8 mouse cellular contexts compared by ENCODE assay signal in the genomic region with DNA sequence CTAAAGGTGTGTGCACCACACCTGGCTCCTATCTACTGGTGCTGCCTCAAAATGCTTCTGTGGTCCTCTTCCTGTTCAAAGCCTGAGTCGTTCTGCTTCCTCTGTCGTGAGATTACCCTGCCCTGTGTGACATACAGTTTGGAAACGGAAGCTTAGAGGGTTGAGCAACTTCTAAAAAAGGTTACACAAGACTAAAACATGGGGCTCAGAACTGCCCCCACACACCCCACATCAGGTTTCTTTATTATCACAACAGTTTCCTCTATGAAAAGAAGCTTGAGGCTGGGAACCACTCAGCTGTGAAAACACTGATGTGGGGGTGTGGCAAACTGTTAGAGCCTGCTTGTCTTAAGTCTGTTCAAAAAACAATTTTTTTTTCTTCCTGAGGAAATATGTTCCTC. TPM values are rescaled to one million over a fixed set of nuclear protein-coding genes. Genes with fewer than 3 reads are reported as not detected.
DNase-seq lines count a peak whose midpoint lies in the region; ATAC-seq and TF ChIP-seq lines count a peak whose summit lies in the region.

No protein-coding gene starts in this region.

- H3K4me2 ChIP-seq in liver, embryonic 12.5 days = no peak overlapping the region

- DNase-seq in frontal cortex, adult 2 months (ENCODE audit: extremely low spot score in 1 of 2, low spot score in 1 of 2) = no peak
- DNase-seq in NIH3T3 (ENCODE audit: low read depth) = peak; percentile 30
- DNase-seq in cerebellum, adult 9-11 months = no peak
- DNase-seq in left cerebral cortex, adult 11 months (ENCODE audit: low spot score) = no peak
- DNase-seq in cerebellum, postnatal 14 days = no peak

- H3K9me3 ChIP-seq in liver, embryonic 12.5 days (replicated peaks) = no peaks in the 10 kb centered on the region

- H3K4me3 ChIP-seq in liver, embryonic 12.5 days = no peak overlapping the region
- H3K4me3 ChIP-seq in small intestine, adult 2 months (ENCODE audit: low read depth, low read length) = no peak overlapping the region

- H3K27ac ChIP-seq in liver, embryonic 12.5 days = no peak overlapping the region
- H3K27ac ChIP-seq in small intestine, adult 2 months (ENCODE audit: insufficient read depth, low read depth, low read length) = peak overlapping the region; percentile 83

- H3K4me1 ChIP-seq in liver, embryonic 12.5 days = peaks cover 17% of the 10 kb centered on the region
- peaks cover 6% of the 10 kb centered on the region; the same call in 1 of the 2 replicates for H3K4me1 ChIP-seq in small intestine, adult 2 months (ENCODE audit: control insufficient read depth, insufficient read depth, insufficient read length, low read length)

- no peaks in the 10 kb centered on the region for H3K36me3 ChIP-seq in liver, embryonic 12.5 days
- peaks cover 1% of the 10 kb centered on the region; the same call in 1 of the 2 replicates for H3K36me3 ChIP-seq in small intestine, adult 2 months (ENCODE audit: control insufficient read depth, insufficient read depth, low read length)

- TF ChIP-seq POLR2A in small intestine, adult 2 months (IDR thresholded peaks at IDR 0.05; ENCODE audit: low read depth, low read length) = no peak

- no peak overlapping the region for H3K9ac ChIP-seq in liver, embryonic 12.5 days

- ATAC-seq in frontal cortex, adult (ENCODE audit: low TSS enrichment) = peak; percentile 74
- ATAC-seq in liver, embryonic 12.5 days = peak; percentile 68

- no peak for TF ChIP-seq CTCF in small intestine, adult 2 months (IDR thresholded peaks at IDR 0.05; ENCODE audit: extremely low read depth, insufficient read length, insufficient replicate concordance, low read depth, low read length)

- no peaks in the 10 kb centered on the region for H3K27me3 ChIP-seq in liver, embryonic 12.5 days (replicated peaks)
- H3K27me3 ChIP-seq in small intestine, adult 2 months (ENCODE audit: control insufficient read depth, insufficient read depth, low read length) = no peaks in the 10 kb centered on the region

- WGBS in liver, embryonic 12.5 days (ENCODE audit: insufficient replicate concordance) = 6% methylated on average over 3 of the region's 3 CpGs
- 14% methylated on average over 3 of the region's 3 CpGs for WGBS in small intestine, adult 2 months

RNA-seq across cellular contexts. Expression of a gene that starts 17.1 kb away (rescaled TPM):
- 30.4 and 31.4 TPM in 2 replicates for polyA plus RNA-seq in frontal cortex, adult 2 months (2012; rRNA removed)
- polyA plus RNA-seq in liver, embryonic 12.5 days (2016; fragmentation: Nextera tagmentation; extraction: Ambion mirVana) = 5.4 and 6.2 TPM in 2 replicates
- polyA plus RNA-seq in small intestine, adult 2 months (2012; rRNA removed) = 2.6 and 7.5 TPM in 2 replicates

RNA-seq across cellular contexts. Expression of a gene that starts 44.4 kb away (rescaled TPM):
- 19.1 and 22.0 TPM in 2 replicates for polyA plus RNA-seq in frontal cortex, adult 2 months (2012; rRNA removed)
- 20.4 and 21.2 TPM in 2 replicates for polyA plus RNA-seq in liver, embryonic 12.5 days (2016; fragmentation: Nextera tagmentation; extraction: Ambion mirVana)
- 9.1 and 11.5 TPM in 2 replicates for polyA plus RNA-seq in small intestine, adult 2 months (2012; rRNA removed)
